29 mouse cellular contexts compared by ENCODE assay signal in genomic region chr9:52762836-52763235, GRCm38 (mm10).
DNase-seq lines count a peak whose midpoint lies in the region; ATAC-seq lines count a peak whose summit lies in the region.
"Had no signal": no experiment of that assay in that cellular context is flagged by ENCODE, and none has a peak within 500 bp of the region (broad histone marks: within the 10 kb centered on the region; RNA-seq: fewer than 3 reads in every experiment).

No protein-coding gene starts in this region.

- H3K4me3 ChIP-seq in forebrain, embryonic 13.5 days, result no peak overlapping the region
- H3K4me3 ChIP-seq: embryonic facial prominence, embryonic 10.5 days; hindbrain, embryonic 13.5 days; kidney, embryonic 15.5 days; limb, embryonic 10.5 days; liver, embryonic 15.5 days; lung, embryonic 15.5 days; megakaryocyte, embryonic 14.5 days; midbrain, embryonic 13.5 days; neural tube, embryonic 12.5 days had no signal

- H3K9ac ChIP-seq in forebrain, embryonic 13.5 days, result no peak overlapping the region
- H3K9ac ChIP-seq: hindbrain, embryonic 13.5 days; kidney, embryonic 15.5 days; liver, embryonic 15.5 days; lung, embryonic 15.5 days; midbrain, embryonic 13.5 days; neural tube, embryonic 12.5 days had no signal

- no peaks in the 10 kb centered on the region for H3K36me3 ChIP-seq in forebrain, embryonic 13.5 days (ENCODE audit: poor library complexity, severe bottlenecking)
- H3K36me3 ChIP-seq: embryonic facial prominence, embryonic 10.5 days; hindbrain, embryonic 13.5 days; kidney, embryonic 15.5 days; limb, embryonic 10.5 days; liver, embryonic 15.5 days; lung, embryonic 15.5 days; midbrain, embryonic 13.5 days; neural tube, embryonic 12.5 days had no signal

- no peak overlapping the region for H3K4me2 ChIP-seq in forebrain, embryonic 13.5 days
- H3K4me2 ChIP-seq: hindbrain, embryonic 13.5 days; kidney, embryonic 15.5 days; liver, embryonic 15.5 days; lung, embryonic 15.5 days; midbrain, embryonic 13.5 days; neural tube, embryonic 12.5 days had no signal

- intact Hi-C loops in left cerebral cortex, postnatal 14 days (cut with DNase I), result no loop called here

- no peaks in the 10 kb centered on the region for H3K9me3 ChIP-seq in forebrain, embryonic 13.5 days (replicated peaks)
- H3K9me3 ChIP-seq: embryonic facial prominence, embryonic 10.5 days; hindbrain, embryonic 13.5 days; kidney, embryonic 15.5 days; limb, embryonic 10.5 days; liver, embryonic 15.5 days; lung, embryonic 15.5 days; megakaryocyte, embryonic 14.5 days; midbrain, embryonic 13.5 days; neural tube, embryonic 12.5 days had no signal

- DNase-seq in layer of hippocampus, adult 11-12 months (ENCODE audit: low spot score), result peak; percentile 55
- DNase-seq in layer of hippocampus, postnatal 25 days (ENCODE audit: extremely low spot score in 1 of 2, low spot score in 1 of 2), result no peak
- DNase-seq in right cerebral cortex, postnatal 25 days, result peak; percentile 48
- no peak for DNase-seq in right cerebral cortex, postnatal 10 days (ENCODE audit: low spot score in 2 of 2)
- peak; percentile 26 to 38 for DNase-seq in left cerebral cortex, postnatal 14 days (ENCODE audit: low spot score in 2 of 2)
- no peak for DNase-seq in spleen, postnatal 4 days (ENCODE audit: low spot score in 2 of 2)
- DNase-seq: adrenal gland, postnatal 36 days; cerebellum, adult 11-12 months; cerebellum, postnatal 10 days; gastrocnemius, postnatal 10 days; heart, adult 18-20 months; heart, postnatal 36 days; kidney, adult 11 months; kidney, postnatal 36 days; liver; lung, postnatal 36 days; thymus, postnatal 25 days had no signal

- no peak for ATAC-seq in forebrain, embryonic 13.5 days
- ATAC-seq: forebrain, embryonic 16.5 days; midbrain, embryonic 13.5 days; Patski had no signal

- H3K27me3 ChIP-seq in forebrain, embryonic 13.5 days, result no peaks in the 10 kb centered on the region
- H3K27me3 ChIP-seq: hindbrain, embryonic 13.5 days; kidney, embryonic 15.5 days; liver, embryonic 15.5 days; lung, embryonic 15.5 days; midbrain, embryonic 13.5 days; neural tube, embryonic 12.5 days; Patski had no signal

- H3K4me1 ChIP-seq in forebrain, embryonic 13.5 days, result no peaks in the 10 kb centered on the region
- H3K4me1 ChIP-seq: embryonic facial prominence, embryonic 10.5 days; hindbrain, embryonic 13.5 days; kidney, embryonic 15.5 days; limb, embryonic 10.5 days; liver, embryonic 15.5 days; lung, embryonic 15.5 days; neural tube, embryonic 12.5 days had no signal

- 92% methylated on average over 6 of the region's 6 CpGs for WGBS in forebrain, embryonic 13.5 days

- H3K27ac ChIP-seq in forebrain, embryonic 13.5 days, result no peak overlapping the region
- H3K27ac ChIP-seq: embryonic facial prominence, embryonic 10.5 days; hindbrain, embryonic 13.5 days; kidney, embryonic 15.5 days; limb, embryonic 10.5 days; liver, embryonic 15.5 days; lung, embryonic 15.5 days; midbrain, embryonic 13.5 days; neural tube, embryonic 12.5 days had no signal

Comparison
In these comparisons a context has a peak if more than half of its experiments do, and no peak if none do; other contexts are left out.
1. DNase-seq: peak in layer of hippocampus, adult 11-12 months (single experiment), right cerebral cortex, postnatal 25 days (single experiment) and left cerebral cortex, postnatal 14 days (2 of 2); none in layer of hippocampus, postnatal 25 days (0 of 2), right cerebral cortex, postnatal 10 days (0 of 2) and spleen, postnatal 4 days (0 of 2).